Mouse (Mus musculus) thymus, adult 2 months (tissue): ENCODE measurements at regions not wholly inside any gene's neighbourhood (a gene's known extent, or its start where the extent isn't known, plus 50 kb on each side); places are given as distances from the start of the nearest gene placed in this dataset.

Experiments used
- CTCF ChIP-seq: fragments of 200-500 bp; IDR thresholded peaks from 2 replicates; pipeline ENCODE4 v1.5.1; 2012; ENCODE audit warnings: mild to moderate bottlenecking, control low read depth, low read length, moderate library complexity, borderline replicate concordance; ENCODE audit not compliant: control insufficient read depth, poor library complexity, insufficient read depth; ENCODE audit errors: extremely low read depth
- POLR2A ChIP-seq: fragments of 200-500 bp; IDR thresholded peaks from 2 replicates; pipeline ENCODE4 v1.6.1; 2012; ENCODE audit warnings: mild to moderate bottlenecking, low read length, control low read depth, moderate library complexity; ENCODE audit not compliant: control insufficient read depth, poor library complexity, insufficient read depth; ENCODE audit errors: extremely low read depth

GRCm38 (mm10) chr11:114128841-114129240, 62.0 kb upstream of the Sdk2 start:
- TF ChIP-seq CTCF (no peak), POLR2A (no peak)
